Mouse (Mus musculus) heart, postnatal 10 days (tissue): Measurements from ENCODE around the gene Cbx8. TPM values are rescaled to one million over a fixed set of nuclear protein-coding genes. Genes with fewer than 3 reads are reported as not detected.

ENCODE experiments used
- DNase-seq, 2 experiments: peaks; one replicate each; pipeline ENCODE4 v3.0.0; 2021
- intact Hi-C: fragments of 180-260 bp; cut with DNase I; formaldehyde crosslinking; loops from one replicate; pipeline ENCODE4 v1.15.1; 2025
- total RNA-seq, 2 experiments: library from RNA; stranded (reverse); gene quantifications; 2 replicates each; pipeline ENCODE4 v1.2.3; 2021

Cbx8 gene
- total RNA-seq, 2 experiments from 2014 or later: 5.6 to 7.5 TPM

GRCm38 (mm10) chr11:119036934-119037779 lies 3.6 kb downstream of the Cbx8 start:
- no peak for DNase-seq
- intact Hi-C loops: no loop called here

GRCm38 (mm10) chr11:119036447-119036846 lies 4.3 kb downstream of the Cbx8 start:
- intact Hi-C loops: no loop called here

GRCm38 (mm10) chr11:119035686-119036165 lies 5.0 kb downstream of the Cbx8 start:
- intact Hi-C loops: loop anchor here (2.0 kb wide), 1 partner anchor 155 kb away; no protein-coding TSS in a partner anchor
- DNase-seq: no peak

More at GRCm38 (mm10) chr11:119036447-119036846, 4.3 kb downstream of the Cbx8 start:
- DNase-seq: no peak

GRCm38 (mm10) chr11:119035094-119035685 lies 5.6 kb downstream of the Cbx8 start:
- no peak for DNase-seq

GRCm38 (mm10) chr11:119034635-119035034 lies 6.1 kb downstream of the Cbx8 start:
- intact Hi-C loops: loop anchor here (2.0 to 5.0 kb wide), 2 partner anchors 37 to 156 kb away; no protein-coding TSS in a partner anchor
- DNase-seq: no peak

More at GRCm38 (mm10) chr11:119035094-119035685, 5.6 kb downstream of the Cbx8 start:
- intact Hi-C loops: loop anchor here (2.0 kb wide), 1 partner anchor 156 kb away; no protein-coding TSS in a partner anchor

- peak; percentile 89 to 94 for DNase-seq
- intact Hi-C loops: loop anchor here (2.0 to 5.0 kb wide), 2 partner anchors 37 to 157 kb away; no protein-coding TSS in a partner anchor
Observed at GRCm38 (mm10) chr11:119033874-119034558, 6.8 kb downstream of the Cbx8 start.

- peak; percentile 81 for DNase-seq
- intact Hi-C loops: no loop called here
Observed at GRCm38 (mm10) chr11:119026203-119026602, 14.6 kb downstream of the Cbx8 start.

- DNase-seq: peak in 1 of 2 experiments; percentile 38
- intact Hi-C loops: no loop called here
Observed at GRCm38 (mm10) chr11:119024260-119024659, 16.5 kb downstream of the Cbx8 start.

GRCm38 (mm10) chr11:119023616-119023980 lies 17.2 kb downstream of the Cbx8 start:
- intact Hi-C loops: no loop called here
- DNase-seq: peak in 1 of 2 experiments; percentile 51

- intact Hi-C loops: no loop called here
Observed at GRCm38 (mm10) chr11:119022895-119023615, 17.7 kb downstream of the Cbx8 start, which contains the start of gene Cbx2. Gene Cbx2, plus strand, starts transcription at chr11:119022962.

GRCm38 (mm10) chr11:119022068-119022894 lies 18.5 kb downstream of the Cbx8 start:
- peak in 1 of 2 experiments; percentile 19 for DNase-seq
- intact Hi-C loops: no loop called here

More at GRCm38 (mm10) chr11:119022895-119023615, 17.7 kb downstream of the Cbx8 start, which contains the start of gene Cbx2:
- DNase-seq: peak; percentile 88 to 91

GRCm38 (mm10) chr11:119021180-119021579 lies 19.6 kb downstream of the Cbx8 start:
- intact Hi-C loops: no loop called here
- no peak for DNase-seq

- intact Hi-C loops: no loop called here
- DNase-seq: no peak
Observed at GRCm38 (mm10) chr11:119017506-119017905, 23.3 kb downstream of the Cbx8 start.

GRCm38 (mm10) chr11:119014455-119014854 lies 26.3 kb downstream of the Cbx8 start:
- DNase-seq: no peak
- intact Hi-C loops: no loop called here

GRCm38 (mm10) chr11:119007461-119008456 lies 33.0 kb downstream of the Cbx8 start:
- intact Hi-C loops: no loop called here

GRCm38 (mm10) chr11:119006462-119006861 lies 34.3 kb downstream of the Cbx8 start:
- no peak for DNase-seq
- intact Hi-C loops: no loop called here

More at GRCm38 (mm10) chr11:119007461-119008456, 33.0 kb downstream of the Cbx8 start:
- DNase-seq: no peak

- intact Hi-C loops: no loop called here
Observed at GRCm38 (mm10) chr11:119005547-119006275, 35.1 kb downstream of the Cbx8 start.

More at GRCm38 (mm10) chr11:119005547-119006275, 35.1 kb downstream of the Cbx8 start:
- no peak for DNase-seq
